Mouse (Mus musculus) spleen, postnatal 36 days (tissue): ENCODE measurements around the gene Snapc1.

Experiments
- DNase-seq, 2 experiments: peaks; one replicate each; pipeline ENCODE4 v3.0.0; 2022; ENCODE audit warnings: low spot score in 2 of 2, mixed read lengths in 1 of 2

Gene Snapc1

GRCm38 (mm10) chr12:73964291-73965281 lies at the start of gene Snapc1:
Snapc1 (plus strand) TSS chr12:73964481.
- DNase-seq: peak; percentile 95 to 97

- no peak for DNase-seq
Observed at GRCm38 (mm10) chr12:73918479-73918878, 45.8 kb upstream of the Snapc1 start.

- DNase-seq: no peak
Observed at GRCm38 (mm10) chr12:73930266-73930665, 34.0 kb upstream of the Snapc1 start.

- DNase-seq: peak in 1 of 2 experiments; percentile 37
Observed at GRCm38 (mm10) chr12:73931274-73931673, 33.0 kb upstream of the Snapc1 start.

GRCm38 (mm10) chr12:73934528-73934927 lies 29.8 kb upstream of the Snapc1 start:
- no peak for DNase-seq

- DNase-seq: no peak
Observed at GRCm38 (mm10) chr12:73937353-73937752, 26.9 kb upstream of the Snapc1 start, which contains the start of gene Gm49321. Gm49321 (plus strand) TSS chr12:73937653.

- DNase-seq: no peak
Observed at GRCm38 (mm10) chr12:73939542-73939941, 24.7 kb upstream of the Snapc1 start.

- no peak for DNase-seq
Observed at GRCm38 (mm10) chr12:73948415-73948814, 15.9 kb upstream of the Snapc1 start.

- DNase-seq: no peak
Observed at GRCm38 (mm10) chr12:73949318-73950058, 14.8 kb upstream of the Snapc1 start.

GRCm38 (mm10) chr12:73952879-73953278 lies 11.4 kb upstream of the Snapc1 start:
- peak; percentile 45 to 51 for DNase-seq

- DNase-seq: peak; percentile 13 to 14
Observed at GRCm38 (mm10) chr12:73953420-73954186, 10.7 kb upstream of the Snapc1 start.

- DNase-seq: no peak
Observed at GRCm38 (mm10) chr12:73954785-73955184, 9.5 kb upstream of the Snapc1 start.

GRCm38 (mm10) chr12:73957676-73958075 lies 6.6 kb upstream of the Snapc1 start:
- no peak for DNase-seq

- no peak for DNase-seq
Observed at GRCm38 (mm10) chr12:73958830-73959229, 5.5 kb upstream of the Snapc1 start.

- DNase-seq: no peak
Observed at GRCm38 (mm10) chr12:73969142-73969541, 4.9 kb downstream of the Snapc1 start.

- DNase-seq: no peak
Observed at GRCm38 (mm10) chr12:73974584-73974983, 10.3 kb downstream of the Snapc1 start.

- no peak for DNase-seq
Observed at GRCm38 (mm10) chr12:73978144-73978543, 13.9 kb downstream of the Snapc1 start.

- no peak for DNase-seq
Observed at GRCm38 (mm10) chr12:73979667-73980066, 15.4 kb downstream of the Snapc1 start.

- no peak for DNase-seq
Observed at GRCm38 (mm10) chr12:73982533-73982932, 18.3 kb downstream of the Snapc1 start.

- no peak for DNase-seq
Observed at GRCm38 (mm10) chr12:73986299-73986698, 22.0 kb downstream of the Snapc1 start.

GRCm38 (mm10) chr12:73988393-73989008 lies 24.2 kb downstream of the Snapc1 start:
- no peak for DNase-seq
